Mouse (Mus musculus): ENCODE results near the gene Plxna4. TPM values are rescaled to one million over a fixed set of nuclear protein-coding genes. Genes with fewer than 3 reads are reported as not detected.

The Plxna4 gene
- polyA plus RNA-seq, 1 experiment from 2014 or later: 3.6 TPM

GRCm38 (mm10) chr6:32179346-32180011 lies 408.5 kb downstream of the Plxna4 start:
- Histone ChIP-seq H3K4me3 (ENCODE audit: low read depth, low read length) (no peak overlapping the region), H3K9me3 (ENCODE audit: control insufficient read depth, low read length) (no peaks in the 10 kb centered on the region), H3K36me3 (ENCODE audit: control insufficient read depth, insufficient read depth, low read length) (no peaks in the 10 kb centered on the region), H3K9ac (ENCODE audit: low read length) (no peak overlapping the region), H3K27ac (ENCODE audit: low read depth, low read length) (no peak overlapping the region), H3K4me1 (ENCODE audit: control insufficient read depth, insufficient read depth, low read length) (no peaks in the 10 kb centered on the region), H3K27me3 (ENCODE audit: control insufficient read depth, insufficient read depth, low read length) (no peaks in the 10 kb centered on the region), H3K4me2 (no peak overlapping the region)
- WGBS: 78% methylated on average over 2 of the region's 2 CpGs
- ATAC-seq (ENCODE audit: low FRiP score) (no peak), DNase-seq (ENCODE audit: low spot score, missing footprints) (no peak)

GRCm38 (mm10) chr6:32177905-32178304 lies 410.1 kb downstream of the Plxna4 start:
- Histone ChIP-seq H3K4me2 (no peak overlapping the region), H3K9ac (ENCODE audit: low read length) (no peak overlapping the region), H3K36me3 (ENCODE audit: control insufficient read depth, insufficient read depth, low read length) (no peaks in the 10 kb centered on the region), H3K4me3 (ENCODE audit: low read depth, low read length) (no peak overlapping the region), H3K9me3 (ENCODE audit: control insufficient read depth, low read length) (no peaks in the 10 kb centered on the region), H3K27ac (ENCODE audit: low read depth, low read length) (no peak overlapping the region), H3K4me1 (ENCODE audit: control insufficient read depth, insufficient read depth, low read length) (no peaks in the 10 kb centered on the region), H3K27me3 (ENCODE audit: control insufficient read depth, insufficient read depth, low read length) (no peaks in the 10 kb centered on the region)
- no peak for ATAC-seq (ENCODE audit: low FRiP score)
- 58% methylated on average over 3 of the region's 3 CpGs for WGBS
- no peak for DNase-seq (ENCODE audit: low spot score, missing footprints)

GRCm38 (mm10) chr6:32167725-32168124 lies 420.3 kb downstream of the Plxna4 start:
- ATAC-seq (ENCODE audit: low FRiP score) (no peak), DNase-seq (ENCODE audit: low spot score, missing footprints) (no peak)
- H3K9ac ChIP-seq (ENCODE audit: low read length): no peak overlapping the region
- H3K4me3 ChIP-seq (ENCODE audit: low read depth, low read length): no peak overlapping the region
- no peak overlapping the region for H3K27ac ChIP-seq (ENCODE audit: low read depth, low read length)
- no peaks in the 10 kb centered on the region for H3K36me3 ChIP-seq (ENCODE audit: control insufficient read depth, insufficient read depth, low read length)
- no peak overlapping the region for H3K4me2 ChIP-seq
- H3K4me1 ChIP-seq (ENCODE audit: control insufficient read depth, insufficient read depth, low read length): no peaks in the 10 kb centered on the region
- H3K9me3 ChIP-seq (ENCODE audit: control insufficient read depth, low read length): no peaks in the 10 kb centered on the region
- WGBS: 76% methylated on average over 1 of the region's 1 CpGs
- H3K27me3 ChIP-seq (ENCODE audit: control insufficient read depth, insufficient read depth, low read length): no peaks in the 10 kb centered on the region

GRCm38 (mm10) chr6:32160370-32160769 lies 427.6 kb downstream of the Plxna4 start:
- Histone ChIP-seq H3K4me2 (no peak overlapping the region), H3K36me3 (ENCODE audit: control insufficient read depth, insufficient read depth, low read length) (no peaks in the 10 kb centered on the region), H3K4me1 (ENCODE audit: control insufficient read depth, insufficient read depth, low read length) (no peaks in the 10 kb centered on the region), H3K9me3 (ENCODE audit: control insufficient read depth, low read length) (no peaks in the 10 kb centered on the region), H3K27ac (ENCODE audit: low read depth, low read length) (no peak overlapping the region), H3K4me3 (ENCODE audit: low read depth, low read length) (no peak overlapping the region), H3K9ac (ENCODE audit: low read length) (no peak overlapping the region), H3K27me3 (ENCODE audit: control insufficient read depth, insufficient read depth, low read length) (no peaks in the 10 kb centered on the region)
- DNase-seq (ENCODE audit: low spot score, missing footprints) (no peak), ATAC-seq (ENCODE audit: low FRiP score) (no peak)
- WGBS: 95% methylated on average over 2 of the region's 2 CpGs

- Histone ChIP-seq H3K27ac (ENCODE audit: low read depth, low read length) (no peak overlapping the region), H3K4me2 (no peak overlapping the region), H3K4me1 (ENCODE audit: control insufficient read depth, insufficient read depth, low read length) (no peaks in the 10 kb centered on the region), H3K36me3 (ENCODE audit: control insufficient read depth, insufficient read depth, low read length) (no peaks in the 10 kb centered on the region), H3K9ac (ENCODE audit: low read length) (no peak overlapping the region), H3K27me3 (ENCODE audit: control insufficient read depth, insufficient read depth, low read length) (no peaks in the 10 kb centered on the region), H3K9me3 (ENCODE audit: control insufficient read depth, low read length) (no peaks in the 10 kb centered on the region), H3K4me3 (ENCODE audit: low read depth, low read length) (no peak overlapping the region)
- DNase-seq (ENCODE audit: low spot score, missing footprints) (no peak), ATAC-seq (ENCODE audit: low FRiP score) (no peak)
- WGBS: 69% methylated on average over 4 of the region's 4 CpGs
These were observed 428.1 kb downstream of the Plxna4 start for GRCm38 (mm10) chr6:32159931-32160330.

GRCm38 (mm10) chr6:32158347-32158746 lies 429.6 kb downstream of the Plxna4 start:
- no peaks in the 10 kb centered on the region for H3K9me3 ChIP-seq (ENCODE audit: control insufficient read depth, low read length)
- 89% methylated on average over 1 of the region's 1 CpGs for WGBS
- no peaks in the 10 kb centered on the region for H3K27me3 ChIP-seq (ENCODE audit: control insufficient read depth, insufficient read depth, low read length)
- no peaks in the 10 kb centered on the region for H3K36me3 ChIP-seq (ENCODE audit: control insufficient read depth, insufficient read depth, low read length)
- no peak for DNase-seq (ENCODE audit: low spot score, missing footprints)
- no peak for ATAC-seq (ENCODE audit: low FRiP score)
- H3K4me1 ChIP-seq (ENCODE audit: control insufficient read depth, insufficient read depth, low read length): no peaks in the 10 kb centered on the region
- H3K9ac ChIP-seq (ENCODE audit: low read length): no peak overlapping the region
- H3K4me2 ChIP-seq: no peak overlapping the region
- H3K27ac ChIP-seq (ENCODE audit: low read depth, low read length): no peak overlapping the region
- H3K4me3 ChIP-seq (ENCODE audit: low read depth, low read length): no peak overlapping the region

GRCm38 (mm10) chr6:32153170-32153569 lies 434.8 kb downstream of the Plxna4 start:
- no peak for DNase-seq (ENCODE audit: low spot score, missing footprints)
- Histone ChIP-seq H3K36me3 (ENCODE audit: control insufficient read depth, insufficient read depth, low read length) (no peaks in the 10 kb centered on the region), H3K4me3 (ENCODE audit: low read depth, low read length) (no peak overlapping the region), H3K27me3 (ENCODE audit: control insufficient read depth, insufficient read depth, low read length) (no peaks in the 10 kb centered on the region), H3K4me2 (no peak overlapping the region), H3K9me3 (ENCODE audit: control insufficient read depth, low read length) (no peaks in the 10 kb centered on the region), H3K9ac (ENCODE audit: low read length) (no peak overlapping the region), H3K27ac (ENCODE audit: low read depth, low read length) (no peak overlapping the region), H3K4me1 (ENCODE audit: control insufficient read depth, insufficient read depth, low read length) (no peaks in the 10 kb centered on the region)
- ATAC-seq (ENCODE audit: low FRiP score): no peak
- WGBS: 91% methylated on average over 4 of the region's 4 CpGs

- Histone ChIP-seq H3K9ac (ENCODE audit: low read length) (no peak overlapping the region), H3K9me3 (ENCODE audit: control insufficient read depth, low read length) (no peaks in the 10 kb centered on the region), H3K4me1 (ENCODE audit: control insufficient read depth, insufficient read depth, low read length) (no peaks in the 10 kb centered on the region), H3K4me2 (no peak overlapping the region), H3K36me3 (ENCODE audit: control insufficient read depth, insufficient read depth, low read length) (no peaks in the 10 kb centered on the region), H3K27ac (ENCODE audit: low read depth, low read length) (no peak overlapping the region), H3K4me3 (ENCODE audit: low read depth, low read length) (no peak overlapping the region), H3K27me3 (ENCODE audit: control insufficient read depth, insufficient read depth, low read length) (no peaks in the 10 kb centered on the region)
- DNase-seq (ENCODE audit: low spot score, missing footprints) (no peak), ATAC-seq (ENCODE audit: low FRiP score) (no peak)
- 87% methylated on average over 4 of the region's 4 CpGs for WGBS
These were observed 437.2 kb downstream of the Plxna4 start for GRCm38 (mm10) chr6:32150836-32151235.

- H3K9ac ChIP-seq (ENCODE audit: low read length): no peak overlapping the region
- ATAC-seq (ENCODE audit: low FRiP score): no peak
- no peak for DNase-seq (ENCODE audit: low spot score, missing footprints)
- 73% methylated on average over 4 of the region's 4 CpGs for WGBS
- no peak overlapping the region for H3K27ac ChIP-seq (ENCODE audit: low read depth, low read length)
- H3K27me3 ChIP-seq (ENCODE audit: control insufficient read depth, insufficient read depth, low read length): no peaks in the 10 kb centered on the region
- no peaks in the 10 kb centered on the region for H3K36me3 ChIP-seq (ENCODE audit: control insufficient read depth, insufficient read depth, low read length)
- no peak overlapping the region for H3K4me2 ChIP-seq
- no peaks in the 10 kb centered on the region for H3K9me3 ChIP-seq (ENCODE audit: control insufficient read depth, low read length)
- H3K4me1 ChIP-seq (ENCODE audit: control insufficient read depth, insufficient read depth, low read length): no peaks in the 10 kb centered on the region
- H3K4me3 ChIP-seq (ENCODE audit: low read depth, low read length): no peak overlapping the region
These were observed 443.2 kb downstream of the Plxna4 start for GRCm38 (mm10) chr6:32144771-32145170.

Measured in midbrain, embryonic 11.5 days (tissue).